Mouse (Mus musculus): ENCODE measurements at regions not wholly inside any gene's neighbourhood (a gene's known extent, or its start where the extent isn't known, plus 50 kb on each side); places are given as distances from the start of the nearest gene placed in this dataset.

- DNase-seq (ENCODE audit: low read depth, low spot score), result no peak
These were observed 122.0 kb downstream of the Gm12728 start for GRCm38 (mm10) chr4:105911678-105912077.

- DNase-seq (ENCODE audit: low read depth, low spot score), result no peak
These were observed 122.6 kb downstream of the Gm12728 start for GRCm38 (mm10) chr4:105912296-105912695.

DNA sequence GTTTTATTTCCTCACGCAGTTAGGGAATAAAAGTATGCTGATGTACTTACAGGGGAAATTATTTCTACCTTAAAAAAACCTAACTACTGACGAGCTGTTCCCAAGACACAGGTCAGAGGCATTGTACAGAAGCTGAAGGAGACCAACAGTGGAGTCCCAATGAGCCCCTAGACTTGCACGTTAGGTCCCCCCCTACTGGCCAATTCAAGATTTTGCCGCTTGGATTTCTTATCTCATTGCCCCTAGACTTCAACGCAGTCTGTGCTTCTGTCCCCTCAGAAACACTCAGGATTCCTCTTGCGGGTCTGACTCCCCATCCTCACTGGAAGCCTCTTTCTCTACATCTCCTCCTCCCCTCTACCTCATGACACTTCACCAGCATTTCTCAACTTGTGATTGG is 125.3 kb downstream of the Gm12728 start:
- no peak for DNase-seq (ENCODE audit: low read depth, low spot score)

DNA sequence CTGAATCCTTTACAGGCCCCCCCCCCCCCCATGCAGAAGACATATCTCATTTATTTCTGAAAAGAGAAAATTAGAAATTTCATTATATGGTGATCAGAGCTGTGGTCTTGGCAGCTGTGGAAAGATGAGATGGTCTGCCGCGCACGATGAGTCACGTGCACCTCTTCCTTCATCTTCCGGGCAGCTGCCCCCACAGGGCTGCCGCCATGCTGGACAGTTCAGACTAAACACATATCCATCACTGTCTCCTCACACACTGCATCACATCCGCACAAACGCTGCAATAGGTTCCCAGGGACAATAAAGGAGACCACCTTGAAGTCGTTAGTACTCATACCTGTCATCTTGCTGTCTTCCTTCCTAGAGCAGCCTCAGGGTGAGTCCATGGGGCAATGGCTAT is 126.6 kb downstream of the Gm12728 start:
- DNase-seq (ENCODE audit: low read depth, low spot score), result no peak

- DNase-seq (ENCODE audit: low read depth, low spot score), result no peak
These were observed 135.2 kb downstream of the Gm12728 start for GRCm38 (mm10) chr4:105924781-105925382.

- no peak for DNase-seq (ENCODE audit: low read depth, low spot score)
These were observed 135.8 kb downstream of the Gm12728 start for GRCm38 (mm10) chr4:105925506-105925905.

DNA sequence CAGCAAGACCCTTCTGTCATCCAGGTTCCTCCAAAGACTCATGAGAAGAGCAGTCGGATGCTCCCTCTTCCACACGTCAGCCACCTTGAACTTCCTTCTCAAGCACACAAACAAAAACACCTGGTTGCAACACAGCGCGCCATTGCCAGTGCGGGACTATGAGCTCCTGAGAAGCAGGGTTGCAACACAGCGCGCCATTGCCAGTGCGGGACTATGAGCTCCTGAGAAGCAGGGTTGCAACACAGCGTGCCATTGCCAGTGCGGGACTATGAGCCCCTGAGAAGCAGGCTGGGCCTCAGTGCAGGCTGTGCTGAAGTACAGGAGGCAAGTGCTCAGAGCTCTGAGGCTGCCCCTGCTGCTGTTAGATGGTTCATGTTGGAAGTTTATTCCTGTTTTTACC is 140.0 kb downstream of the Gm12728 start:
- no peak for DNase-seq (ENCODE audit: low read depth, low spot score)

DNA sequence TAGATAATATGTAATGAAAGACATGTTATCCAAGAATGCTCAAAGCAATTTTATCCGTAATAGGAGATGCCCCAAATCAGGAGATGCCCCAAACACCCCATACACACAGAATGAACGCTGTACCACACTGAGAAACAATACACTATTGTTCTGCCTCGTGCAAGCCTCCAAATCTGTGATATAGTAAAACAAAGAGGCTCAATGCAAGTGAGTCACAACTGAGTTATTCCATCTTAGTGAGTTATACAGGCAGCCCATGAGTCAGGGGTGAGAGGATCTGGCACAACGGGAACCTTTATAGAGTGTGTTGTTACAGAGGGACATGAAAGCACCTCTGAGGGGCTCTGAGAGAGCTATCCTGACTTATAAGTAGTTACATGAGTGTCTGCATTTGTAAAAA is 145.3 kb downstream of the Gm12728 start:
- DNase-seq (ENCODE audit: low read depth, low spot score), result no peak

DNA sequence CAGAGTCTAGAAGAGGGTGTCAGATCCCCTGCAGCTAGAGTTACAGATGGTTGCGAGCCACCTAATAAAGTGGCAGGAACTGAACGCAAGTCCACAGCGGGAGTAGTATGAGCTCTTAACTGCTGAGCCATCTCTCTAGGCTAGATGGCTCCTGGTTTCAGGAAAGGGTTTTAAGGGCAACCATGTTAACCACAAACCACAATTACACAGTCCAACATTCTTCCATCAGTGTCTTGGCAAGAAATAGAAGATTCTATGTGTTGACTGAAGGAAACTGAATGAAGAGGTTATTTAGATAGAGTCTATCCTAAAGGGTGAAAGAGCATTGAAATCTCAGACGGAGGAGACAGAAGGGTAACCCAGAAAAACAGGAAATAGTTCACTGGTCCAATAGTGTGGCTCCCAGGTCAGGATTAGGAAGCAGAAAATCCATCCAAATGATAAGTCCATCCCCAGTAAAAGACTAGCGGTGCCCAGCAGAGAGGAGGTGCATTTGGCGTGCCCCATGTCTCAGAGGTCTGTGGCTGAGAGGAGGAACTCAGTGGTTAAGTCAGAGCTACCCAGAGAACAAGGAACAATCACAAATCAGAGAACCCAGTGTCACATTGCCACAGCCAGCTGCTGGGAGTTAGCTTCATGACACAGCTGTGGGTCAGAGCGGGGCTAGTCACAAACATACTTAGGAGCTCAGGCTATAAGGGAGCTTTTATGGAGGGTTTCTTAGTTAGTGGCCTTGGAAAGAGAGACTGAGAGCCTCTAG is 147.3 kb downstream of the Gm12728 start:
- DNase-seq (ENCODE audit: low read depth, low spot score), result no peak

- DNase-seq (ENCODE audit: low read depth, low spot score), result no peak
These were observed 147.9 kb downstream of the Gm12728 start for GRCm38 (mm10) chr4:105937587-105937986.

DNA sequence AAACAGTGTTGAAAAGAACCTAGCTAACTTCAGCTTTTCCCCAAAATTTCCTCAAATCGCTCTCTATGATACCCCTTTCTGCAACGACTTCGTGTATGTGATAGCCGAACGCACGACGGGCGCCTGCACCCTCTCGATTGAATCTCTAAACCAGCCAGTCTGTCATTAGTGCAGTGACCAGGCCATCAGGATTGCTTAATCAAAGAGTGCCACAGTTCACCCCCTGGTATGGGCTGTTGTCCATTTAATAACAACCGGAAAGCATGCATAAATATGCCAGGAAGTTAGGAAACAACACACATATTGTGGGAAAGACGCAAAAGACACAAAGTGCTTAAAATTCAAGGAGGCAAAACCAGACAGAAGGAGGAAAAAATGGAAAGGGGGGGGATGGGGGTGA is 149.2 kb downstream of the Gm12728 start:
- no peak for DNase-seq (ENCODE audit: low read depth, low spot score)

- DNase-seq (ENCODE audit: low read depth, low spot score), result no peak
These were observed 150.0 kb downstream of the Gm12728 start for GRCm38 (mm10) chr4:105939636-105940199.

DNA sequence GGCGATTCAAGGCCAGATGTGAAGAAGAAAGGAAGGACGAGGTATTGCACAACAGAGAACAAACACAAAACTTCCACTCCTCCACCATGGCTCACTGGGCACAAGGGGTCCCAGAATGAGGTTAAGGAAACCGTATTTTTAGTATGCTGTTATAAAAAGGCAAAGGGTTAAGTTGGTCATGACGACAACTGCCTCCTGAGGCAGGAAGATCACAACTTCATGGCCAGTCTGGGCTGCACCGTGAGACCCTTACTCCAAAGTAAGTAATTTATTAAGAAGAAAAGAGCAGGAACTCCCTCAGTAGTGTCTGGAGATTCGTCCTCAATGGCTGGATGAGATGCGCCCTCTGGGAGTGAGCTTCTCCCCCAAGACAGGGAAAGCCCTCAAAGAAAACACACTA is 151.2 kb downstream of the Gm12728 start:
- DNase-seq (ENCODE audit: low read depth, low spot score), result no peak

DNA sequence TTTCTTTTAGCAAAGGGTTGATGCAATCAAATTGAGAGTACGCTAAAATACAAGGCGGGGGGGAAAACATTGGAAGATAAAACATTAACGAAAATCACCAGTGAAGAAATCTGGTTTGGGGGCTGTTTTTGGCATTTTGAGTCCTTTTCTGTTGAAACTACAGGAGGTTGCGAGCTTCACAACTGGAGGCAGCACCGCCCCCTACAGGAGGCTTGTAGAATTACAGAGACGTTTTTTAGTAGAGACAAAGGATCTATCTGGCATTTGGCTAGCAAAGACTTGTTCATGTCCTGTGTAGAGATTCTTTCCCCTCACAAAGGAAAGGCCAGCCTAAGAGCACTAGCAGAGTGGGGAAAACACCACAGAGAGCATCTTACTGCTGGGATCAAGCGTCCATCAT is 152.1 kb downstream of the Gm12728 start:
- DNase-seq (ENCODE audit: low read depth, low spot score), result peak; percentile 14

DNA sequence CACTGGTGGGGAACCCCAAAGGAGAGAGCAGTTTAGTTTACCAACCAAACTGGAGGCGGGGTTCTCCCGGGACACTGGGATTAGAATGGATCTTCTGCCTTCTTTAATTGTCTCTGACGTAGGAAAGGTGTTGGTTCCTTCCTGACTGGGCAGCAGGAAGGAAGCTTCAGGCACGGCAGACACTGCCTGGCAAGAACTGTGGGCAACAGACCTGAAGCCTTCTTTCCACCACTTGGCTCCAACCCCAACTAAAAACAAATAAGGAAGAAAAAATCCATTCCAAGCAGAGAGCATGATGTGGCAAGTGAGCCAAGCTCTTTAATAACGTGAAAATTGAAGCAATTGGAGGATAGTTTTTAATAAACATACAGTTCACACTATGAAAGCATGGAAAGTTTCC is 155.3 kb downstream of the Gm12728 start:
- no peak for DNase-seq (ENCODE audit: low read depth, low spot score)

- DNase-seq (ENCODE audit: low read depth, low spot score), result no peak
These were observed 156.3 kb downstream of the Gm12728 start for GRCm38 (mm10) chr4:105945921-105946320.

DNA sequence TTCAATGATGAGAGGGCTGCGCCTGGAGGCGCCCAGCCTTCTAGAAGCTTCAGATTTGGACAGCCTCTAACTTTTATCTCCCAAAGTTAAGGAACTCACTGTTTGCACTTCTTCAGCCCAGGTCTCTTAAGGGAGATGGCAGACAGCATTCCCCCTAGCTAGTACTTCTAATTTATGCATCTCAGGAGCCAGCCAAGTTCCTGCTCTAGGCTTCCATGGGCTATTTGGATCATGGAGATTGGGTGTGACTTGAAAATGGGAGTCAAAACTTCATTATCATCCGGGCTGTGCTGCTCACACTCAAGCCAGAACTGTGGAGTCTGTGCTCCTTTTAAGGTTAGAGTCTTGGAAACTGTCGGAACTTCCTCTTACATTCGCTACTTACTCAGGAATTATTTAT is 158.7 kb downstream of the Gm12728 start:
- DNase-seq (ENCODE audit: low read depth, low spot score), result no peak

GRCm38 (mm10) chr4:105952406-105952805 is 162.7 kb downstream of the Gm12728 start:
- DNase-seq (ENCODE audit: low read depth, low spot score), result no peak

DNA sequence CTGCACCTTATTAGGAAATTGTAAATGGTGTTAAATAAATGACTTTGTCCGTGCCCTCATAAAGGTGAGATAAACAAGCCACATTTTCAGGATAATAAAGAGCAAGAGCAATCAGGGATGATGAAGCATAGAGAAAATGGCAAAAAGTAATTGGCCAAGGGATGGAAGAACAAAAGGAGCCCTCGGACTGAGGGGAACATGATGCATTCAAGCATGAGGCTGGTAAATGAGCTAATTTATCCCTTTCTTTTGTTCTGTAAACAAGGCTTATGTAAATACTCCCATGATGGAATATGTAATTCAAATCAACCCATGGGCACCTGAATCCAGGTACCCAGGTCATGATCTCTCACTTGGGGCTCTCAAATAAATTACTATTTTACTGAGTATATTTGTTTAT is 166.8 kb downstream of the Gm12728 start:
- no peak for DNase-seq (ENCODE audit: low read depth, low spot score)

- no peak for DNase-seq (ENCODE audit: low read depth, low spot score)
These were observed 168.7 kb downstream of the Gm12728 start for GRCm38 (mm10) chr4:105958331-105958730.

DNA sequence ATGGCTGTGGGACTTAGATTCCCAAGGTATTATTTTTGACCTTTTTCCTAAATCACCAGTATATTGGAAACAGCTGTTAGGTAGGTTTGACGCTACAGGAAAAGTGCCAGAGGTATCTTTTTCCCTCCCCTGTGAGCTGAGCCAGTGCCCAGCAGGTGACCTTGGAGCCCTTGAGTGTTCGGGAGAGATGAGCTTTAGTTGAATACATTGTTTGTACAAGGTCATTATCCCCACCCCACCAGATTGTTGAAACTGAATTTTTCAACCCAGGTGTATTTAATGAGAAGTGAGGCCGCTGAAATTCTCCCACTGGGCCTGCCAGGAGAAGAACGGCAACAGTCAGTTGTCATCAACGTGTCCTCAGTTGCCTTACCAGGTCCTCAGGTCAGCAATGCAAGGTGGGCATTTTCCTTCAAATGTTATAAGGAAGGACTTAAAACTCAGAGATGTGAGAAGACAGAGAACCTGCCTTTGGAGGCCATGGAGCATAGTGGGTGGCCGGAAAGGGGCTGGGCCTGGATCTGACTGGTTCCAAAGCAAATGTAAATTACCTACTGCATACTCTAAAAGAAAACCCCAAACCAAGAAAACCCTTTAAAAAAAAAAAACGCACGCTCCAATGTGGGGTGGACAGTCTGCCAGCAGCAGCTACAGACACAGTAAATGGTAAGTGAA is 172.2 kb downstream of the Gm12728 start:
- no peak for DNase-seq (ENCODE audit: low read depth, low spot score)

GRCm38 (mm10) chr4:105962542-105962941 is 172.9 kb downstream of the Gm12728 start:
- DNase-seq (ENCODE audit: low read depth, low spot score), result no peak

- DNase-seq (ENCODE audit: low read depth, low spot score), result no peak
These were observed 178.7 kb downstream of the Gm12728 start for GRCm38 (mm10) chr4:105968324-105968723.

All from brain, embryonic 18.5 days (tissue).